Mouse (Mus musculus): ENCODE measurements around the gene Zc2hc1c. TPM values are rescaled to one million over a fixed set of nuclear protein-coding genes. Genes with fewer than 3 reads are reported as not detected.
A peak's percentile ranks its signal among the peaks of the same experiment; 100 is the strongest.

The Zc2hc1c gene
- polyA plus RNA-seq (2012; rRNA removed) = 1.2 TPM in 2 replicates

GRCm38 (mm10) chr12:85288486-85289156 lies at the start of gene Zc2hc1c:
TSS of gene Zc2hc1c (plus strand) at chr12:85288591.
- Histone ChIP-seq H3K4me1 (ENCODE audit: control insufficient read depth, insufficient read depth, low read length) (peaks cover 2% of the 10 kb centered on the region; the same call in 1 of the 2 replicates), H3K27ac (ENCODE audit: insufficient read depth, low read length) (no peak within 1 kb of the TSS), H3K4me3 (ENCODE audit: insufficient read depth, low read length) (peak within 1 kb of the TSS; percentile 45)
- peak; percentile 27; the same call in 1 of the 2 replicates for TF ChIP-seq POLR2A (IDR thresholded peaks at IDR 0.05; ENCODE audit: extremely low read depth, insufficient read depth, low read length)
- no peak for TF ChIP-seq CTCF (IDR thresholded peaks at IDR 0.05; ENCODE audit: extremely low read depth, insufficient read depth, low read length)

- Histone ChIP-seq H3K27ac (ENCODE audit: insufficient read depth, low read length) (no peak overlapping the region), H3K4me3 (ENCODE audit: insufficient read depth, low read length) (no peak overlapping the region), H3K4me1 (ENCODE audit: control insufficient read depth, insufficient read depth, low read length) (no peaks in the 10 kb centered on the region)
- TF ChIP-seq POLR2A (IDR thresholded peaks at IDR 0.05; ENCODE audit: extremely low read depth, insufficient read depth, low read length) (no peak), CTCF (IDR thresholded peaks at IDR 0.05; ENCODE audit: extremely low read depth, insufficient read depth, low read length) (no peak)
Observed at GRCm38 (mm10) chr12:85252083-85252482, 36.3 kb upstream of the Zc2hc1c start.

- Histone ChIP-seq H3K27ac (ENCODE audit: insufficient read depth, low read length) (no peak overlapping the region), H3K4me1 (ENCODE audit: control insufficient read depth, insufficient read depth, low read length) (no peaks in the 10 kb centered on the region), H3K4me3 (ENCODE audit: insufficient read depth, low read length) (no peak overlapping the region)
- TF ChIP-seq CTCF (IDR thresholded peaks at IDR 0.05; ENCODE audit: extremely low read depth, insufficient read depth, low read length) (no peak), POLR2A (IDR thresholded peaks at IDR 0.05; ENCODE audit: extremely low read depth, insufficient read depth, low read length) (no peak)
Observed at GRCm38 (mm10) chr12:85256074-85256751, 32.2 kb upstream of the Zc2hc1c start.

GRCm38 (mm10) chr12:85257008-85257639 lies 31.3 kb upstream of the Zc2hc1c start:
- H3K4me1 ChIP-seq (ENCODE audit: control insufficient read depth, insufficient read depth, low read length) = no peaks in the 10 kb centered on the region
- TF ChIP-seq POLR2A (IDR thresholded peaks at IDR 0.05; ENCODE audit: extremely low read depth, insufficient read depth, low read length) (no peak), CTCF (IDR thresholded peaks at IDR 0.05; ENCODE audit: extremely low read depth, insufficient read depth, low read length) (no peak)
- H3K27ac ChIP-seq (ENCODE audit: insufficient read depth, low read length) = no peak overlapping the region
- H3K4me3 ChIP-seq (ENCODE audit: insufficient read depth, low read length) = no peak overlapping the region

- TF ChIP-seq CTCF (IDR thresholded peaks at IDR 0.05; ENCODE audit: extremely low read depth, insufficient read depth, low read length) (no peak), POLR2A (IDR thresholded peaks at IDR 0.05; ENCODE audit: extremely low read depth, insufficient read depth, low read length) (no peak)
- H3K4me1 ChIP-seq (ENCODE audit: control insufficient read depth, insufficient read depth, low read length) = peaks cover 2% of the 10 kb centered on the region; the same call in 1 of the 2 replicates
- H3K27ac ChIP-seq (ENCODE audit: insufficient read depth, low read length) = no peak overlapping the region
- H3K4me3 ChIP-seq (ENCODE audit: insufficient read depth, low read length) = no peak overlapping the region
Observed at GRCm38 (mm10) chr12:85262489-85262888, 25.9 kb upstream of the Zc2hc1c start.

- no peak overlapping the region for H3K27ac ChIP-seq (ENCODE audit: insufficient read depth, low read length)
- TF ChIP-seq CTCF (IDR thresholded peaks at IDR 0.05; ENCODE audit: extremely low read depth, insufficient read depth, low read length) = no peak
- TF ChIP-seq POLR2A (IDR thresholded peaks at IDR 0.05; ENCODE audit: extremely low read depth, insufficient read depth, low read length) = no peak
Observed at GRCm38 (mm10) chr12:85263190-85263589, 25.2 kb upstream of the Zc2hc1c start.

GRCm38 (mm10) chr12:85264531-85264930 lies 23.9 kb upstream of the Zc2hc1c start:
- TF ChIP-seq POLR2A (IDR thresholded peaks at IDR 0.05; ENCODE audit: extremely low read depth, insufficient read depth, low read length) (no peak), CTCF (IDR thresholded peaks at IDR 0.05; ENCODE audit: extremely low read depth, insufficient read depth, low read length) (no peak)
- Histone ChIP-seq H3K4me3 (ENCODE audit: insufficient read depth, low read length) (no peak overlapping the region), H3K27ac (ENCODE audit: insufficient read depth, low read length) (no peak overlapping the region), H3K4me1 (ENCODE audit: control insufficient read depth, insufficient read depth, low read length) (peaks cover 2% of the 10 kb centered on the region; the same call in 1 of the 2 replicates)

More at GRCm38 (mm10) chr12:85263190-85263589, 25.2 kb upstream of the Zc2hc1c start:
- H3K4me3 ChIP-seq (ENCODE audit: insufficient read depth, low read length) = no peak overlapping the region
- H3K4me1 ChIP-seq (ENCODE audit: control insufficient read depth, insufficient read depth, low read length) = peaks cover 2% of the 10 kb centered on the region; the same call in 1 of the 2 replicates

GRCm38 (mm10) chr12:85264940-85265339 lies 23.5 kb upstream of the Zc2hc1c start:
- no peak overlapping the region for H3K27ac ChIP-seq (ENCODE audit: insufficient read depth, low read length)
- TF ChIP-seq POLR2A (IDR thresholded peaks at IDR 0.05; ENCODE audit: extremely low read depth, insufficient read depth, low read length) = no peak

GRCm38 (mm10) chr12:85266248-85266647 lies 22.1 kb upstream of the Zc2hc1c start:
- no peak overlapping the region for H3K4me3 ChIP-seq (ENCODE audit: insufficient read depth, low read length)

More at GRCm38 (mm10) chr12:85264940-85265339, 23.5 kb upstream of the Zc2hc1c start:
- Histone ChIP-seq H3K4me3 (ENCODE audit: insufficient read depth, low read length) (no peak overlapping the region), H3K4me1 (ENCODE audit: control insufficient read depth, insufficient read depth, low read length) (peaks cover 2% of the 10 kb centered on the region; the same call in 1 of the 2 replicates)

More at GRCm38 (mm10) chr12:85266248-85266647, 22.1 kb upstream of the Zc2hc1c start:
- no peak overlapping the region for H3K27ac ChIP-seq (ENCODE audit: insufficient read depth, low read length)
- TF ChIP-seq POLR2A (IDR thresholded peaks at IDR 0.05; ENCODE audit: extremely low read depth, insufficient read depth, low read length) = no peak
- no peak for TF ChIP-seq CTCF (IDR thresholded peaks at IDR 0.05; ENCODE audit: extremely low read depth, insufficient read depth, low read length)
- peaks cover 2% of the 10 kb centered on the region; the same call in 1 of the 2 replicates for H3K4me1 ChIP-seq (ENCODE audit: control insufficient read depth, insufficient read depth, low read length)
